Mouse (Mus musculus) forebrain, embryonic 11.5 days (tissue): ENCODE data around the gene Nfx1. TPM values are rescaled to one million over a fixed set of nuclear protein-coding genes. Genes with fewer than 3 reads are reported as not detected.
A peak's percentile ranks its signal among the peaks of the same experiment; 100 is the strongest.
"Not testable (repeated sequence)": the region's sequence is repeated elsewhere in the genome, so short reads cannot be mapped to it uniquely, and the experiment has no call there.

Source experiments
- ATAC-seq: fragments of 200-750 bp; cut with Nextera tagmentation; replicated peaks from 2 replicates; pipeline ENCODE4 v1.8.0; 2017; ENCODE audit warnings: moderate TSS enrichment; ENCODE audit not compliant: low FRiP score
- DNase-seq: peaks from one replicate; pipeline ENCODE4 v3.0.0-alpha.2; 2017; ENCODE audit warnings: low spot score
- H3K27ac ChIP-seq: fragments of 300-500 bp; sonication (generic); 2 replicates; pipeline ENCODE4 v1.5.1; 2014; ENCODE audit warnings: low read depth, low read length
- H3K27me3 ChIP-seq: fragments of 300-500 bp; sonication (generic); 2 replicates; pipeline ENCODE4 v1.6.1; 2014; ENCODE audit warnings: mild to moderate bottlenecking, low read length, mixed read lengths; ENCODE audit not compliant: control insufficient read depth, insufficient read depth
- H3K36me3 ChIP-seq: fragments of 300-500 bp; sonication (generic); 2 replicates; pipeline ENCODE4 v1.6.1; 2014; ENCODE audit warnings: mild to moderate bottlenecking, low read length, moderate library complexity, mixed read lengths; ENCODE audit not compliant: control insufficient read depth, insufficient read depth
- H3K4me1 ChIP-seq: fragments of 300-500 bp; sonication (generic); replicated peaks from 2 replicates; pipeline ENCODE4 v1.6.1; 2014; ENCODE audit warnings: low read length, mixed read lengths; ENCODE audit not compliant: control insufficient read depth, insufficient read depth
- H3K4me2 ChIP-seq: fragments of 300-500 bp; sonication (generic); 2 replicates; pipeline ENCODE4 v1.6.1; 2014; ENCODE audit warnings: low read depth, mild to moderate bottlenecking, low read length, moderate library complexity, mixed read lengths; ENCODE audit not compliant: severe bottlenecking
- H3K4me3 ChIP-seq: fragments of 300-500 bp; sonication (generic); 2 replicates; pipeline ENCODE4 v1.5.1; 2014; ENCODE audit warnings: low read depth, low read length
- H3K9ac ChIP-seq: fragments of 300-500 bp; sonication (generic); 2 replicates; pipeline ENCODE4 v1.6.1; 2014; ENCODE audit warnings: low read length
- H3K9me3 ChIP-seq: fragments of 300-500 bp; sonication (generic); 2 replicates; pipeline ENCODE4 v1.6.1; 2016; ENCODE audit warnings: low read length, mixed read lengths; ENCODE audit not compliant: control insufficient read depth
- WGBS: fragments of 180-500 bp; shearing (Covaris S2); extraction: QIAGEN DNeasy Blood & Tissue Kit; methylation state at CpG from one replicate; pipeline ENCODE4 v1.1.7; 2014; 5-methylcytosine and 5-hydroxymethylcytosine counted together
- polyA plus RNA-seq: library from polyadenylated mRNA; unstranded; fragments of >200 nt; fragmentation: Nextera tagmentation; extraction: Ambion mirVana; gene quantifications from 2 replicates; pipeline ENCODE4 v1.2.1, GENCODE M21; 2014

The Nfx1 gene
- polyA plus RNA-seq: 108 and 115 TPM in 2 replicates

DNA sequence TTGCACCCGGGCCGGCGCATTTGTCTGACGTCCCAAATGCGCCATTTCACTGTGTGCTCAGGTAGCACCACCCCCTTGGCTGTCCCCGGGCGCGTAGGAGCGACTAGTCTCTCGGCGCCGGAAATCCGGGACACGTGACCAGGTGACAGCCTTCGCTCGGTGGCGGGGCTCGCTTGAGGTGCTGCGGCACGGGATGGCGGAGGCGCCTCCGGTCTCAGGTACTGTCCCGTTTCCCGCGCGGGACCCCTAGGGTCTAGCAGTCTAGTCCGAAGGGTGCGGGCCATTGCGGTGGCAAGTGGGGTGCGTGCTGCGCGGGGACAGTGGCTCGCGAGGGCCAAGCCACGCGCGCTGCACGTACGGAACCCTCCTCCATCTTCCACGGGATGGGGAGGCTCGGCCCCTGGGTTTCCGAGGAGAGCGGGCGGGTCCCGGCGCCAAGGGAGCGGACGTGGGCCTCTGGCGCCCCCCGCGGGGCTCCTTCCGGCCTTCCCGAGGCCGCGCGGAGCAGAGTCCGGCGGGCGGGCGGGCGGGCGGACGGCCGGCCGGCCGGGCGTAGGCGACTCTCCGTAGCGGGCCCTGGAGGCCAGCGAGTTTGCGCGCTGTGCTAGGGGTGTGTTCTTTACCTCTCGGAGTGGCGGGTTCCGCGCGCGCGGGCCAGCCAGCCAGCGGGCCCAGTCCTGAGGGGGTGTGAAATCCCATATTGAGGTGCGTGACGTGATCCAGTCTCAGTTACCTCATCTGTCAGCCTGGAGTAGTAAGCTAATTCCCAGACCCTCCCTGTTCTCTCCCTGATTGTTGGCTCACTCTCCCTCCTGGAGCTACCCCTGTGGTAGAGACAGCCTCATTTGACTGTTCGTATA lies at the start of gene Nfx1:
Gene Nfx1 (plus strand): TSS at position 65 of the 860 bp plus-strand sequence.
- Histone ChIP-seq H3K27me3 (no peaks in the 10 kb centered on the region), H3K36me3 (no peaks in the 10 kb centered on the region), H3K4me1 (0 out of 2 replicates have a peak, but pooled peaks cover 2% of the 10 kb centered on the region), H3K27ac (peak within 1 kb of the TSS; percentile 76), H3K4me2 (peak within 1 kb of the TSS; percentile 74), H3K9me3 (no peaks in the 10 kb centered on the region), H3K9ac (peak within 1 kb of the TSS; percentile 62), H3K4me3 (peak within 1 kb of the TSS; percentile 60)
- peak; percentile 97 for DNase-seq
- under 1% methylated on average over 84 of the region's 85 CpGs for WGBS
- peak; percentile 95 for ATAC-seq

DNA sequence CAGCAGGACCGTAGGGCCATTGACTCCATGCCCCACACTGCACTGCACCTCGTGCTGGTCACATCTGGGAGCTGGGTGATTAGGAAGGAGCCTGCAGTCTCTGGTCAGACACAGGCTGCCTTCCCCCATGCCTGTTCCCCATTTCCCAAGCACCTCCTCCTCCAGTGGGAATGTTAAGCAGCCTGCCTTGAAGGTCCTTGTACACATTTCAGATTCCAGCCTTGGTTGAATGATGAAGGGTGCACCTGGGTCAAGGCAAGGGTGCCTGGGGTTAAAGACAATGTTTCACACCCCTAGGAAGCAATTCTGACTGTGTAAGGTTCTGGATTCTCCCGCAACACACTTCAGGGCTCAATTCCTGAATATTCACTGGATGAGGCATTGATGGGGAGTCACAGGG lies 49.4 kb upstream of the Nfx1 start:
- H3K36me3 ChIP-seq: no peaks in the 10 kb centered on the region
- H3K9ac ChIP-seq: no peak overlapping the region
- no peaks in the 10 kb centered on the region for H3K9me3 ChIP-seq
- H3K4me1 ChIP-seq: no peaks in the 10 kb centered on the region
- DNase-seq (no peak), ATAC-seq (no peak)
- H3K4me2 ChIP-seq: no peak overlapping the region
- no peaks in the 10 kb centered on the region for H3K27me3 ChIP-seq
- no peak overlapping the region for H3K27ac ChIP-seq
- H3K4me3 ChIP-seq: no peak overlapping the region
- 80% methylated on average over 3 of the region's 3 CpGs for WGBS

GRCm38 (mm10) chr4:40923087-40923651 lies 47.5 kb upstream of the Nfx1 start:
- ATAC-seq: no peak
- WGBS: 80% methylated on average over 6 of the region's 6 CpGs

GRCm38 (mm10) chr4:40925568-40925967 lies 45.1 kb upstream of the Nfx1 start:
- Histone ChIP-seq H3K27me3 (no peaks in the 10 kb centered on the region), H3K4me1 (no peaks in the 10 kb centered on the region), H3K36me3 (no peaks in the 10 kb centered on the region), H3K27ac (no peak overlapping the region), H3K9me3 (no peaks in the 10 kb centered on the region), H3K4me3 (no peak overlapping the region), H3K4me2 (no peak overlapping the region), H3K9ac (no peak overlapping the region)
- no peak for ATAC-seq
- no peak for DNase-seq
- WGBS: 50% methylated on average over 3 of the region's 3 CpGs

More at GRCm38 (mm10) chr4:40923087-40923651, 47.5 kb upstream of the Nfx1 start:
- H3K4me3 ChIP-seq: no peak overlapping the region
- DNase-seq: no peak
- H3K27me3 ChIP-seq: no peaks in the 10 kb centered on the region
- H3K4me2 ChIP-seq: no peak overlapping the region
- H3K36me3 ChIP-seq: no peaks in the 10 kb centered on the region
- no peaks in the 10 kb centered on the region for H3K9me3 ChIP-seq
- H3K27ac ChIP-seq: no peak overlapping the region
- no peaks in the 10 kb centered on the region for H3K4me1 ChIP-seq
- H3K9ac ChIP-seq: no peak overlapping the region

GRCm38 (mm10) chr4:40929046-40929445 lies 41.7 kb upstream of the Nfx1 start:
- Histone ChIP-seq H3K27me3 (no peaks in the 10 kb centered on the region), H3K9me3 (no peaks in the 10 kb centered on the region), H3K4me2 (no peak overlapping the region), H3K4me1 (no peaks in the 10 kb centered on the region), H3K27ac (no peak overlapping the region), H3K9ac (no peak overlapping the region), H3K36me3 (no peaks in the 10 kb centered on the region; the same call in 1 of the 2 replicates), H3K4me3 (no peak overlapping the region)
- DNase-seq: no peak
- 88% methylated on average over 7 of the region's 7 CpGs for WGBS
- no peak for ATAC-seq

DNA sequence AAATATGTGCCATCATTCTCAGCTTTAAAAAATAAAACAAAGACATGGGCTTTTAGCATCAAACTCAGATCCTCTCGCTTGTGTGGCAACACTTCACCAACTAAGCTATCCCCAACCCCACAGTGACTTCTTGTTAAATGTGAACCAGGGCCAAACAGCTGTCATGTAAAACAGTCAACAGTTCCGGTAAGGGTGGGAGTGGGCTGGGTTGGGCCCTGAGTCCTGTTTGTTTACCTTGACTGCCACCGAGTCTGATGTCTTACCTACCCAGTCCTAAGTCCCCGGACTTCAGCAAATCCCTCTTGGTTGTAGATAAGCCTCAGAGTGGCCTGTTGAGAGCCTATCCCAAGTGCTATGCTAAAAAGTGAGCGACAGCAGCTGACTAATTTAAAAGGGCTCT lies 37.0 kb upstream of the Nfx1 start:
- Histone ChIP-seq H3K27ac (no peak overlapping the region), H3K9ac (no peak overlapping the region), H3K27me3 (no peaks in the 10 kb centered on the region), H3K4me3 (no peak overlapping the region), H3K4me1 (no peaks in the 10 kb centered on the region), H3K4me2 (no peak overlapping the region), H3K9me3 (no peaks in the 10 kb centered on the region), H3K36me3 (peaks cover 3% of the 10 kb centered on the region; the same call in 1 of the 2 replicates)
- ATAC-seq (no peak), DNase-seq (no peak)
- WGBS: 89% methylated on average over 5 of the region's 5 CpGs

DNA sequence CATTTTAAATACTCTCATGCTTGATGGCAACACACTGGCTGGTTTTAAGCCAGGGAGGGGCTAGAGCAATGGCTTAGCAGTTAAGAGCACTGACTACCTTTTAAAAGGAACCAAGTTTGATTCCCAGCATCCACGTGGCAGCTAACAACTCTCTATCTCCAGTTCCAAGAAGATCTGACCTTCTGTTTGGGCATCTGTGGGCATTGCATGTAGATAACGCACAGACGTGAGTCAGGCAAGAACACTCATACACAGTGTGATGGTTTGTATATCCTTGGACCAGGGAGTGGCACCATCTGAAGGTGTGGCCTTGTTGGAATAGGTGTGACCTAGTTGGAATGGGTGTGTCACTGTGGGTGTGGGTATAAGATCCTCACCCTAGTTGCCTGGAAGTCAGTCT lies 36.3 kb upstream of the Nfx1 start:
- WGBS: 94% methylated on average over 3 of the region's 3 CpGs
- H3K9me3 ChIP-seq, H3K4me1 ChIP-seq, H3K27me3 ChIP-seq, H3K9ac ChIP-seq, H3K36me3 ChIP-seq, H3K4me3 ChIP-seq, H3K4me2 ChIP-seq, H3K27ac ChIP-seq, ATAC-seq, DNase-seq: not testable (repeated sequence)

DNA sequence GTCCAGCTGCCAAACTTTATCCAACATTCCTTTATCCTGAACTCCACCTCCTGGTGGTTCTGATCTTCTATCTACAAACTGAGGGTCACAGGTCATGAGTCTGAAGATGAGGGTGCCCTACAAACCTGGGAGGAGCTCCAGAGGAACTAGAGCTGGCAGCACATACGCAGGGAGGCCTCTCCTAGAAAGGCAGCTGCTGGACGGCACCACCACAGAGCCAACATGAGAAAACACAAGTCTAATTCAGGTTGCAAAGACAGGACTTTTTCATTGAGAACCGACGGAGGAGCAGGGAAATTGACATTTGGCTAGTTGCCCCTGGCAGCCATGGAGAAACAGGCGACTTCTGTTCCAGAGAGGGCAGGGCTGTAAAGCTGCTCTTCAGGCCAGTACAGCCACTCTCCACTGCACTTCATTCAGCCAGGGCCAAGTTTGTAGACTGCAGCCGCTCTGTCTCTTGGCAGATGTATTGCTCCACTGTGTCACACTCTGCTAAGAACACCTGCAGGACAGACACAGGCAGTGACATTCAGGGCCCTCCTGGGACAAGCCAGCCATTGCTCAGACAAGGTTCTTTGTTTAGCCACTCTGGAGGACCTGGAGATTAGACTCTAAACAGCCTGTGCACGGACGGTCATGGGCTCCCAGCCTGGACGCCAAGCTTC lies 34.4 kb upstream of the Nfx1 start:
- Histone ChIP-seq H3K9me3 (no peaks in the 10 kb centered on the region; the same call in 1 of the 2 replicates), H3K4me3 (no peak overlapping the region), H3K4me1 (no peaks in the 10 kb centered on the region), H3K36me3 (peaks cover 19% of the 10 kb centered on the region), H3K27me3 (no peaks in the 10 kb centered on the region), H3K9ac (no peak overlapping the region), H3K4me2 (no peak overlapping the region), H3K27ac (no peak overlapping the region)
- 90% methylated on average over 9 of the region's 9 CpGs for WGBS
- ATAC-seq: no peak
- no peak for DNase-seq
